41 mouse cellular contexts compared by ENCODE assay signal in the genomic region with DNA sequence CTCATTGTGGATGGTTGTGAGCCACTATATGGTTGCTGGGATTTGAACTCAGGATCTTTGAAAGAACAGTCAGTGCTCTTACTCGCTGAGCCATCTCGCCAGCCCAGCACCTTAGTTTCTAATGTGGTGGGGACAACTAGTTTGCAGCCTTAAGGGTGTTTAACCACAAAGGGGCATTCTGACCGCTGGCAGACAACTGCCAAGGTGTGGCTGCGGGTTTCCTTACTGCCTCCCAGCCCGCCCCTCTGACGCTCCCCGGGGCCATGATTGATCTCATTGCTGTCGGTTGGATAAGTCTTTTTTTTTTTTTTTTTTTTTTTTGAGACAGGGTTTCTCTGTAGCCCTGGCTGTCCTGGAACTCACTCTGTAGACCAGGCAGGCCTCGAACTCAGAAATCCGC. TPM values are rescaled to one million over a fixed set of nuclear protein-coding genes. Genes with fewer than 3 reads are reported as not detected.
"Had no signal": no experiment of that assay in that cellular context is flagged by ENCODE, and none has a peak within 500 bp of the region (broad histone marks: within the 10 kb centered on the region; RNA-seq: fewer than 3 reads in every experiment).

No protein-coding gene starts in this region.

RNA-seq across cellular contexts. Expression of gene Rmi2, which starts 17.4 kb away (rescaled TPM):
- total RNA-seq: layer of hippocampus, adult 18-20 months had no signal

RNA-seq across cellular contexts. Expression of gene Gm11172, which starts 39.5 kb away (rescaled TPM):
- total RNA-seq: heart, postnatal 10 days; heart, postnatal 14 days; heart, postnatal 25 days; heart, postnatal 36 days; heart, postnatal 4 days; hematopoietic stem cell, adult 5-6 weeks; hindbrain, postnatal 0 days; layer of hippocampus, adult 18-20 months; layer of hippocampus, adult 2 months; layer of hippocampus, adult 8-10 months; layer of hippocampus, postnatal 10 days; layer of hippocampus, postnatal 14 days; layer of hippocampus, postnatal 25 days; layer of hippocampus, postnatal 36 days; left cerebral cortex, adult 18-20 months had no signal
- polyA plus RNA-seq: heart, embryonic 10.5 days; heart, embryonic 11.5 days; heart, embryonic 12.5 days; heart, embryonic 13.5 days; heart, embryonic 14.5 days; heart, embryonic 15.5 days; heart, embryonic 16.5 days; heart, postnatal 0 days; hindbrain, embryonic 10.5 days; hindbrain, embryonic 11.5 days; hindbrain, embryonic 12.5 days; hindbrain, embryonic 13.5 days; hindbrain, embryonic 14.5 days; hindbrain, embryonic 15.5 days; hindbrain, embryonic 16.5 days; hindbrain, postnatal 0 days; inflammation-experienced regulatory T-cells, adult 6 months; intestine, embryonic 14.5 days; intestine, embryonic 15.5 days; intestine, embryonic 16.5 days; intestine, postnatal 0 days; kidney, adult 2 months; kidney, embryonic 14.5 days; kidney, embryonic 15.5 days; kidney, embryonic 16.5 days; kidney, postnatal 0 days; large intestine, adult 2 months had no signal

RNA-seq across cellular contexts. Expression of gene Prm1, which starts 46.6 kb away (rescaled TPM):
- total RNA-seq: heart, postnatal 10 days; heart, postnatal 14 days; heart, postnatal 25 days; heart, postnatal 36 days; heart, postnatal 4 days; hematopoietic stem cell, adult 5-6 weeks; hindbrain, postnatal 0 days; layer of hippocampus, adult 18-20 months; layer of hippocampus, adult 2 months; layer of hippocampus, adult 8-10 months; layer of hippocampus, postnatal 10 days; layer of hippocampus, postnatal 14 days; layer of hippocampus, postnatal 25 days; layer of hippocampus, postnatal 36 days; left cerebral cortex, adult 18-20 months had no signal
- polyA plus RNA-seq: heart, embryonic 10.5 days; heart, embryonic 11.5 days; heart, embryonic 12.5 days; heart, embryonic 14.5 days; heart, postnatal 0 days; hindbrain, embryonic 10.5 days; hindbrain, embryonic 11.5 days; hindbrain, embryonic 12.5 days; hindbrain, embryonic 13.5 days; hindbrain, embryonic 16.5 days; intestine, embryonic 14.5 days; intestine, embryonic 15.5 days; intestine, embryonic 16.5 days; intestine, postnatal 0 days; kidney, embryonic 14.5 days; kidney, embryonic 16.5 days; kidney, postnatal 0 days had no signal

RNA-seq across cellular contexts. Expression of gene Prm2, which starts 56.3 kb away (rescaled TPM):
- total RNA-seq: heart, postnatal 10 days; heart, postnatal 14 days; heart, postnatal 25 days; heart, postnatal 36 days; heart, postnatal 4 days; hematopoietic stem cell, adult 5-6 weeks; hindbrain, postnatal 0 days; layer of hippocampus, adult 18-20 months; layer of hippocampus, adult 2 months; layer of hippocampus, adult 8-10 months; layer of hippocampus, postnatal 10 days; layer of hippocampus, postnatal 14 days; layer of hippocampus, postnatal 25 days; layer of hippocampus, postnatal 36 days; left cerebral cortex, adult 18-20 months had no signal
- polyA plus RNA-seq: heart, embryonic 10.5 days; heart, embryonic 11.5 days; heart, embryonic 12.5 days; heart, embryonic 13.5 days; heart, embryonic 14.5 days; heart, embryonic 15.5 days; heart, embryonic 16.5 days; heart, postnatal 0 days; hindbrain, embryonic 10.5 days; hindbrain, embryonic 11.5 days; hindbrain, embryonic 12.5 days; hindbrain, embryonic 13.5 days; hindbrain, embryonic 14.5 days; hindbrain, embryonic 15.5 days; hindbrain, embryonic 16.5 days; hindbrain, postnatal 0 days; inflammation-experienced regulatory T-cells, adult 6 months; intestine, embryonic 14.5 days; intestine, embryonic 15.5 days; intestine, embryonic 16.5 days; intestine, postnatal 0 days; kidney, embryonic 14.5 days; kidney, embryonic 15.5 days; kidney, embryonic 16.5 days; kidney, postnatal 0 days had no signal
